Mouse (Mus musculus): ENCODE measurements around the gene Atxn2.

Gene Atxn2

GRCm38 (mm10) chr5:121762949-121763348, 51.8 kb downstream of the Atxn2 start:
- no peak for DNase-seq (ENCODE audit: low read depth in 1 of 2, low spot score in 2 of 2)

GRCm38 (mm10) chr5:121765020-121765419, 53.9 kb downstream of the Atxn2 start:
- DNase-seq (ENCODE audit: low read depth in 1 of 2, low spot score in 2 of 2), result no peak

- no peak for DNase-seq (ENCODE audit: low read depth in 1 of 2, low spot score in 2 of 2)
Measured at GRCm38 (mm10) chr5:121766038-121766773, 55.1 kb downstream of the Atxn2 start.

- DNase-seq (ENCODE audit: low read depth in 1 of 2, low spot score in 2 of 2), result no peak
Measured at GRCm38 (mm10) chr5:121767564-121767963, 56.4 kb downstream of the Atxn2 start.

GRCm38 (mm10) chr5:121769827-121770226, 58.7 kb downstream of the Atxn2 start:
- DNase-seq (ENCODE audit: low read depth in 1 of 2, low spot score in 2 of 2), result no peak

- DNase-seq (ENCODE audit: low read depth in 1 of 2, low spot score in 2 of 2), result no peak
Measured at GRCm38 (mm10) chr5:121771611-121772010, 60.5 kb downstream of the Atxn2 start.

- no peak for DNase-seq (ENCODE audit: low read depth in 1 of 2, low spot score in 2 of 2)
Measured at GRCm38 (mm10) chr5:121778485-121779119, 67.5 kb downstream of the Atxn2 start.

GRCm38 (mm10) chr5:121780180-121780579, 69.0 kb downstream of the Atxn2 start:
- no peak for DNase-seq (ENCODE audit: low read depth in 1 of 2, low spot score in 2 of 2)

- no peak for DNase-seq (ENCODE audit: low read depth in 1 of 2, low spot score in 2 of 2)
Measured at GRCm38 (mm10) chr5:121782467-121782866, 71.3 kb downstream of the Atxn2 start.

GRCm38 (mm10) chr5:121783862-121784500, 72.8 kb downstream of the Atxn2 start:
- DNase-seq (ENCODE audit: low read depth in 1 of 2, low spot score in 2 of 2), result no peak

GRCm38 (mm10) chr5:121791026-121791425, 79.9 kb downstream of the Atxn2 start:
- no peak for DNase-seq (ENCODE audit: low read depth in 1 of 2, low spot score in 2 of 2)

- DNase-seq (ENCODE audit: low read depth in 1 of 2, low spot score in 2 of 2), result no peak
Measured at GRCm38 (mm10) chr5:121795800-121796199, 84.7 kb downstream of the Atxn2 start.

- no peak for DNase-seq (ENCODE audit: low read depth in 1 of 2, low spot score in 2 of 2)
Measured at GRCm38 (mm10) chr5:121798447-121798846, 87.3 kb downstream of the Atxn2 start.

- no peak for DNase-seq (ENCODE audit: low read depth in 1 of 2, low spot score in 2 of 2)
Measured at GRCm38 (mm10) chr5:121807186-121807585, 96.0 kb downstream of the Atxn2 start.

GRCm38 (mm10) chr5:121808202-121808601, 97.1 kb downstream of the Atxn2 start:
- DNase-seq (ENCODE audit: low read depth in 1 of 2, low spot score in 2 of 2), result no peak

GRCm38 (mm10) chr5:121809667-121810224, 98.6 kb downstream of the Atxn2 start:
- DNase-seq (ENCODE audit: low read depth in 1 of 2, low spot score in 2 of 2), result no peak

GRCm38 (mm10) chr5:121810331-121811151, 99.4 kb downstream of the Atxn2 start:
- no peak for DNase-seq (ENCODE audit: low read depth in 1 of 2, low spot score in 2 of 2)

GRCm38 (mm10) chr5:121811485-121811931, 100.4 kb downstream of the Atxn2 start:
- no peak for DNase-seq (ENCODE audit: low read depth in 1 of 2, low spot score in 2 of 2)

- DNase-seq (ENCODE audit: low read depth in 1 of 2, low spot score in 2 of 2), result no peak
Measured at GRCm38 (mm10) chr5:121812526-121813243, 101.5 kb downstream of the Atxn2 start.

- no peak for DNase-seq (ENCODE audit: low read depth in 1 of 2, low spot score in 2 of 2)
Measured at GRCm38 (mm10) chr5:121813744-121814143, 102.6 kb downstream of the Atxn2 start.
